Mouse (Mus musculus) mature B cell (primary cell): Measurements from ENCODE around the gene Emilin2.

Source experiments
- in situ Hi-C: fragments of 300-500 bp; cut with MboI; formaldehyde crosslinking; loops from 2 replicates; pipeline ENCODE4 v1.14.3; 2019

Gene Emilin2

DNA sequence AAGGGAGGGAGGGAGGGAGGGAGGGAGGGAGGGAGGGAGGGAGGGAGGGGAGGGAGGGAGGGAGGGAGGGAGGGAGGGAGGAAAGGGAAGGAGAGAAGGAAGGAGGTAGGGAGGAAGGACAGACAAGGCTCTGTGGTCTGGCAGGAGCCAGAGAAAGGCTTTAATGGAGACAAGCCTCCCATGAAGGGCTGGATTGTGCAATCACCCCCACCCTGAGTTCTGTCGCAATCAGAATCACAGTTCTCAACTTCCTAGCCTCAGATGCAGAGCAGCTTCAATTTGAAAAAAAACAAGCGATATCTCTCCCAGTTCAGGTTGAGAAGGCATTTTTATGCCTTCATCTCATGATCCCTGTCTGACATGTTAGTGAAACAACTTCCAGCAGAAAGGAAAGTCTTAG lies 11.4 kb downstream of the Emilin2 start:
- in situ Hi-C loops: no loop called here

DNA sequence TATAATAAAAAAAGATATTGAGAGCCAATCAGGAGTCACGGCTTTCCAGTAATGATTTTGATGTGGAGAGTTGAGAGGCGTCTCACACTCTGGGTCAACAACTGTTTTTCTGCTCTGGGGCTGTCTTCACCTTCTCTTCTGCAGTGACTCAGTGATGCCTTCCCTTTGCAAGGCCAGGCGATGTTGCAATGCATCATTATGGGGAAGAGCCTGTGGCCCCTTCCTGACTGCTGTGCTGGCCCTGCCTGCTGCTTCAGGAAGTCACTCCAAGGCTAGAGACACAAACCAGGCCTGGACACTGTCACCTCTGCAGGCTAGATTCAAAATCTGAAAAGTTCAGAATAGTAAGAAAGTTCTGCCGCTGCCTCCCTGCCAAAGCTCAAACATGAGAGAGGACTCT lies 11.9 kb downstream of the Emilin2 start:
- in situ Hi-C loops: no loop called here

DNA sequence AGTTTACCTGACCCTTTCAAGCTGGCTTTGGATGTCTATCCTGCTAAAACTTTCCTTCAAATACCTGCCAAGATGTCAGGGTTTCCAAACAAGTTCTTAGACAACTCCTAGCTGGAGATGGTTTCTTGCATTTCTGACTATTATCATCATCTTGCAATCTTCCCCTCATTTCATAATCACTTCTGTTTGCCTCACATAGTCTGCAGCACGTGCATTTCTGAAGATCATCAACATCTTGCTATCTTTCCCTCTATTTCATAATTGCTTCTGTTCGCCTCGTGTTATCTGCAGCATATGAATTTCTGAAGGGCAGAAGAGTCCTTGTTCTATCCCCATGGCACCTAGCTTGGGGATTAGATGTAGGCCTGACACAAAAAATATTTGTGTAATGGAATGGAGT lies 17.2 kb downstream of the Emilin2 start:
- in situ Hi-C loops: no loop called here

DNA sequence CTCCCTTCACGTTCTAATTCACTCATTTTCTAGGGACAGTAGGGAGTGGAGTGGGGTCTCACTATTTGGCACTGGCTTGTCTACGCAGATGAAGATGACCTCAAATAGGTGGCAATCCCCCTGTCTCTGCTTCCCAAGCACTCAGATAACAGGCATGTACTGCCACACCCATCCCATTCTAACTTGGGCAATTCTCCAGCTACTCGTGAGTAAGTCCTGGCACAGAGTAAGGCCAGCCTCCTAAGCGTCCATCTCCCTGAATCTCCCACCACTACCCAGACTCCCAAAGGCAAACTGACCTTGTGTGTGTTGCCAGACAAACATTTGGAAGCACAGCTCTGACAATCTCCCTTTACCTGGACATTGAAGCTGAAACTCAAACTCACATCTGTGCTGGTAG lies 18.9 kb downstream of the Emilin2 start:
- in situ Hi-C loops: no loop called here

DNA sequence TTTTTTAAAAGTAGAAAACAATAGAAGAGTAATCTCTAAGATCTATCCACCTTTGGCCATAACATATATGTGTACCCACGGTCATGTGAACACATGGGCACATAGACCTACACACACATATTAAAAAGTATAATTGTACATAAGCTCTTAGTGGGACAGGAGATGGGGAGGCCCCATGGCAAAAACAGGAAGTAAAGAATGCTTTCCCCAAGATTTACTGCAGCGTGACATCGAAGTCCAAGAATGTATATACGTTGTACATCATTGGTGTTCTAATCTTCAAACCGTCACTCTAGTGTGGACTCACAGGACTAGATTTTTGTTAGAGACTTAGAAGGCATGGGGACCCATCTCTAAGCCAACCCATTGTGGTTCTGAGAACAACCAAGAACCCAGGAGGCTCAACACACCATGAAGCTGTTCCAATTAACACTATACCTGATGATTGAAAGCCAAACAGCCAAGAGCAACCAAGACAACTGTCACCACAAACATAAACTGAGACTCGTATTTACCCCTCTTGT lies 19.8 kb downstream of the Emilin2 start:
- in situ Hi-C loops: no loop called here

DNA sequence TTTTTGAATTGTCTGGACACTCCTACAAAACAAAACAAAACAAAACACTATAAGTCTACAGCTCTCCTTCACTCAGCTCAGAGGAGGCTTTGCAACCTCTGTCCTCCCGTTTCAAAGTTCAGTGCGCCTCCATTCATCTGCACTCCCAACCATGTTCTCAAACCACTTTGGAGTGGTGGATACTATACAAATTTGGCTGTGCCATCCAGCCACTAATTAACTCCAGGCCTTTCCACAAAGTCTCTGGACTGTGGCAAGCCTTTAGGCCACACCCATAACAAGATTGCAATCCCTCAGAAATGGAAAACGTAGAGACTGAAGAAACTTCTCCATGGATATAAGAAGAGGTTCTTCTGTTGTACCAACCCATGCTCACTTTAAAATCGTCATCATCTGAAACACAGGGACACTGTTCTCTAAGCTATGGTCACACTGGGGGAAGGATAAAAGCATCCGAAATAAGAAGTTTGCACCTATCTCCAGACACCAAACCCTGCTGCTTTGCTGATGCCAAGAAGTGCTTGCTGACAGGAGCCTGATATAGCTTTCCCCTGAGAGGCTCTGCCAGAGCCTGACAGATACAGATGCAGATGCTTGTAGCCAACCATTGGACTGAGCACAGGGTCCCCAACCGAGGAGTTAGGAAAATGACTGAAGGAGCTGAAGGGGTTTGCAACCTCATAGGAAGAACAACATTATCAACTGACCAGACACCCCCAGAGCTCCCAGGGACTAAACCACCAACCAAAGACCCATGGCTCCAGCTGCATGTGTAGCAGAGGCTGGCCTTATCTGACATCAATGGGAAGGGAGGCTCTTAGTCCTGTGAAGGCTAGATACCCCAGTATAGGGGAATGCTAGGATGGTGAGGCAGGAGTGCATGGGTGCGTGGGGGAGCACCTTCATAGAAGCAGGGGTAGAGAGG lies 21.0 kb downstream of the Emilin2 start:
- in situ Hi-C loops: no loop called here

DNA sequence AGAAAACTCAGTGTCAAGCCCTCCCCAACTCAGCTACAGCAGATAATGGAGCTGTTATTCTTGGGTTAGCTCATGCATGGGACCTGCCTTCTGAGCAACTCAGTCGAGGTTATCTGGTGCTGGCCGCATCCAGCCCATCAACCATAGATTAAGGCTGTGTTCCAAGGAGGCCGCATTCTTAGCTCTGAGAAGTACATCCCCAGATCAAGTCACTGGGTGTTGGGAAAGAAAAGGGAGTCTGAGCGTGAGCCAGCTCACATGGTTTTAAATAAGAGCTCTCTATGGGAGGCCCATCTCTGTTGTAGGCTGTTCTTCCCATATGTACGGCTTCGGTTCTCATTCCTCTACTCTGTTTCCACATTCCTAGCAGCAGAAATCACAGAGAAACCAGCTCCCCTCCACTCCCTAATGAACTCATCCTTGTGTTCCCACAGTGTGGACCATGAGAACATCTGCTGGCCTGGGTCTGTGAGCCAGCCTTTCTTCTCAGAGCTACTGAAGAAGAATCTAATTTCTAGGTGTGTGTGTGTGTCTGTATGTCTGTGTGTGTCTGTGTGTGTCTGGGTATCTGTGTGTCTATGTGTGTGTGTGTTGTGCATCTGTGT lies 22.1 kb downstream of the Emilin2 start:
- in situ Hi-C loops: no loop called here

DNA sequence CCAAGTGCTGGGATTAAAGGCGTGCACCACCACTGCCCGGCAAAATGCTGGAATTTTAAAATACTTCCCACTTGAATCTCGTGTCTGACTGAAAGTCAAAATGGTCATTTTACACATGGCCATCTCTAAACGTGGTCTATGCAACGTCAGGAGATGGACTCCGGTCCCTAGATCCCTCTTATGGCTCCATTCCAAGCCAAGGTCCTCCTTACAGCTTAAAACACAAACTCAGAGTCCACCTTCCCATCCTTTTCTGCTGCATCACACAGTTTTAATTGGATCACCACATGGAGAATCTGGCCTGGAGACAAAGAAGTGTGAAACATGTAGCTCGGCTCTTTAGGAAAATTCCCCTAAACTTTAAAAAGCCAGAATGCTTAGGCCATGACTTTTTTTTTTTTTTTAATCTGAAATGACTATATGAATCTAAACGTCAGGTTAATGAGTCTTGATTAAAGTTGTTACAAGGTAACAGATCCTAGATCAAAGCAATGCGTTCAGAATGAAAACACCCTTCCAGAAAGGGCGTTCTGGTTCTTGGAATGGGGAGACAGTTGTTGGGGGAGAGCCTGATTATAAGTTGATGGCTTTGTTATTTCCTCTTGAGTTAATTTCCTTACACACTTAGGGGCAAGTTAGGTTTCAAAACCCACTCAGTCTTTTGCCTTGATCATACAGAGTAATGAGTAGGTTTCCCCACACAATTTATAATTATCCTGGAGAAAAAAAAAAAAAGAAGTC lies 22.8 kb downstream of the Emilin2 start:
- in situ Hi-C loops: no loop called here

DNA sequence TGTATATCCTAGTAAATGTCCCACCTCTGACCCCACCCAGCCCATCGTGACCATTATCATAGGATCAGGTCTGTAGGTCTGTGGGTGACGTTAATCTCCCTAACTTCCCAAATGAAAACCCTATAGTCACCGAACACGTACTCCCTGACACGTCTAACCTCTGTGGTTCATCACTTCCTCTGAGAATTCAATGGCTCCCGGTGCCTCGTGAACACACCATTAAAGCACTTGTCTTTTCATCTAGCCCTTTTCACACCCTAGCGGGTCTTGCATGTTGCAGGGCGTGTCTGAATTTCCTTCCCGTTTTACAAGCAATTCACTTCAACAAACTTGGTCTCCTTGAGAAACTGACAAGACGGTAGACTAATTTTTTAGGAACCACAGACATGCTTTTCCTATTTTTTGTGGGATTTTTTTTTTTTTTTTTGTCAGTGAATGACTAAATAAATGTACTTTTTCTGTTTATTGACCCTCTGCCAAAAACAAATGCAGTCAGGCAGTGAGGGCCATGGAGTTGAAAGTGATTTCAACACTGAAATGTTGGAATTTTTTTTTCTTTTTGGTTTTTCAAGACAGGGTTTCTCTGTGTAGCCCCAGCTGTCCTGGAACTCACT lies 23.5 kb downstream of the Emilin2 start:
- in situ Hi-C loops: no loop called here

DNA sequence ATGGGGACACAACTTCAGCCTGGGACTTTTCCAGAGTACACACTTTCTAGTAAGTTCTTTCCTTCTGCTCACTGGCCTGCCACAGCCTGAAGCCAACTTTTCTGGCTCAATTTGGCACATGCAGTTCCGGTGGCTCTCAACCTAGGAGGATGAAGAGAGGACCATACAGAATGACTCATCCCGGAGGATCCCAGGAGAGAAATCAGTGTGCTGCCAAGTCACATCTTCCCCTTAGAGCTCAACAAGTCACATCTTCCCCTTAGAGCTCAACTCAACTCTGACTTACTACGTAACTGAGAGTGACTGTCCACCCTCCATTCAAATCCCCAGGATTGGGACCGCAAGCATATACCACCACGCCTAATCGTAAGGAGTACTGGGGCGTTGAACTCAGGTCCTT lies 24.2 kb downstream of the Emilin2 start:
- in situ Hi-C loops: no loop called here

DNA sequence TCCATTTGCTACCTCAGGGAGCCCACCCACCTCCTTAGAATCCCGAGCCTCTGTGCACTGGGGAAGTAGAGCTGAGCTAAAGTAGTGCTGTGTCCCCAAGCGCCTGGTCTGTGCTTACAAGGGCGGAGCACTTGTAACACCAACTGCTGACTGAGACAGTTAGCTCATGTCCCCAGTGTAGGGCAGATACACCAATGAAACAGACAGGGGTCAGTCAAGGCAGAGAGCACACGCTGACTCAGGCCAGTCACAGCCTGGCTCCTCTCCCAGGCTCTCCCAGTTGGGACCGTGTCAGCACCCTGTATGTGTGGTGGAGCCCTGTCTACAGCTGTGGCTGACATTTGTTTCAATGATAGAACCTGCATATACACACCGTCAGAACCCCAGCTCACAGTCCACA lies 25.8 kb downstream of the Emilin2 start:
- in situ Hi-C loops: no loop called here

DNA sequence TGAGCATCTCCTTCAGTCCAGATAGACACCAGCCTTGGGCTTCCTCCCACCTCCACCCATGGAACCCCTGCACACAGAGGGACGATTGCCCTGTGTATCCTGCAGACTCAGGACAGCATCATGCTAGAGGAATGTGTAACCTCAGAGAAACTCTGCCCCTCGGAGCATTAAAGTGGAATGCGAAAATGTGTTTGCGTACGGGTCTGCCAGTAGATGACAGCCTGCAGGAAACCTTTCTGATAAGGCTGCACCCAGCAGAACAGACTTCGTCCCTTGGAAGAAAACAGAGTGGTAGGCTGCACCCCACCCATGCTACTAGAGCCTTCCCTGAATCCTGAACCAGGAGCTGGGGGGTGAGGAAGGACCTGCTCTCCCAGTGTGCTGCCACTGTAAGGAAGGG lies 26.9 kb downstream of the Emilin2 start:
- in situ Hi-C loops: no loop called here

DNA sequence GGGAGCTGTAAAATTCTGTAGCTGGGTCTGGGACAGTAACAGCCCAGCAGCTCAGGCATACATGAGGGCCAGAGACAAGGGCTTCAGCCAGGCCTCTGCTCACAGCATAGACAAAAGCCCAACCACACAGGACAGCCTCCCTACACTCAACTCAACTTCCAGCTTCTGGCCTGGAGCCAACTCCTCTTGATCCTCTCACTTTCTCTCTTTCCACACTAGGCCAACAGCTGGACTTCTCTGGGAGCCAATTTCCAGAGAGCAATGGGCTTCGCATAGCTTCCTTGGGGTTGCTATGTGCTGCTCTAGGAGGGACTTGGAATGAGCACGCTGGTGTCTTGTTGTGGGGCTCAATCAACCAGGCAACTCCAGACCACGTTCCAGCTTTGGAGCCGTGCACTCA lies 28.5 kb downstream of the Emilin2 start:
- in situ Hi-C loops: no loop called here

DNA sequence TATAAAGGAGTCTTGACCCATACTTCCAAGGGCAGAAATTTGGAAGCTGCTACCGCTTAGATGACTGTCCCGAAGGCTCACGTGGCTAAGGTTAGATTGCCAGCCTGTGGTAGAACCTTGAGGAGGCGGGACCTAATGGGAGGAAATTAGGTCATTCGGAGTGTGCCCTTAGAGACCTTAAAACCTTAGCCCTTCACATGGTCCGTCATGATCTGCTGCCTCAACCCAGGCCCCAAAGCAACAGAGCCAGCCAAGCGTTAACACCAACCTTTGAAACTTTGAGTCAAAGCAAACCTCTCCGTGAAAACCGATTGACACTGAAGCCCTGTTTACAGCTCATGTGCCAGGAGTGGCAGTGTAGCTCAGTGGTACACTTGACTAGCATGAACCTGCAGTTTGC lies 29.1 kb downstream of the Emilin2 start:
- in situ Hi-C loops: no loop called here

DNA sequence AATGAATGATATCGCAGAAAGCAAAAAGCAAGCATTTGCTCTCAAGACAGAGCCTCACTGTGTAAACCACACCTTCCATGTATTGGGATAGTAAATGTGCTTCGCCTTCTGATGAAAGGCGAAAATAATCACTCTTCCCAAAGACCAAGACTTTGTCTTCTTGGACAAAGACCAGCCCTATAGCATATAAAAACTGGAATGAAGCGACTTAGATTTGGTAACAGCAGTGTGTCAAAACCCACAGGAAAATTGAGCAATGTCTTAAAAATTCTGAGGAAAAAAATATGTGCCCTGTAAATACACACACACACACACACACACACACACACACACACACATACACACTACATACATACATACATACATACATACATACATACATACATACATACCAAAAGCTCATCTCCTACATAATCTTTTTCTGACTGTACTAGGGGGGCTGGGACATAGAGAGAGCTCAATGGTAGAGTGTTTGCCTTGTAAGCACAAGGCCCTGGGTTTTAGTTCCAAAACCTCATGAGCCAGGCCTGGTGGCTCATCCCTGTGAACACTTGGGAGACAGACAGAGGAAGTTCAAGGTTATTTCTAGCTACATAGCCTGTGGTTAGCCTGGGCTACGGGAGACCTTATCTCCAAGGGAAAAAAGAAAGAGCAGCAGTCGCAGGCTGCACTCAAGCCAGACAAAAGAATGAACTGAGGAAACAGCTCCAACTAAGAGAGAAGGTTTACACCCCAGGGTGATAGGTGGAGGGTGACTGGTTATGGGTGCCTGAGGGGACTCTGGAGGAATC lies 33.9 kb downstream of the Emilin2 start:
- in situ Hi-C loops: no loop called here

DNA sequence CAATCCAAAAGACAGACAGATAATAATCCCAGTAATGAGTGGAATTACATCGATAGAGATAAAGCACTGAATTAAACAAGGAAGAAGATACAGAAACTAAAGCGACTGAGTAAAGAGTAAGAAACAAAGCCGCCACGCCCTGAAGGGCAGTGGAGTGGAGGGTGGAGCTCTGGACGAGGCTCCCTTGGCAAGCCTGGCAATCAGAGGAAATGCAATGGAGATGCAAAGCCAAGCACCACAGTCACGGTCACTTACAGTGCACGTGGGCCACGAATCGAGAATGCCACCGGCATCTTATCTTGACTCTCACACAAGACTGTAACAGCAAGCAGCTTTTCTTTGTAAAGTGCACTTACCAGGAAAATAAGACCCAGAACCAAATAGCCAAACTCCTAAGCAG lies 35.0 kb downstream of the Emilin2 start:
- in situ Hi-C loops: no loop called here

DNA sequence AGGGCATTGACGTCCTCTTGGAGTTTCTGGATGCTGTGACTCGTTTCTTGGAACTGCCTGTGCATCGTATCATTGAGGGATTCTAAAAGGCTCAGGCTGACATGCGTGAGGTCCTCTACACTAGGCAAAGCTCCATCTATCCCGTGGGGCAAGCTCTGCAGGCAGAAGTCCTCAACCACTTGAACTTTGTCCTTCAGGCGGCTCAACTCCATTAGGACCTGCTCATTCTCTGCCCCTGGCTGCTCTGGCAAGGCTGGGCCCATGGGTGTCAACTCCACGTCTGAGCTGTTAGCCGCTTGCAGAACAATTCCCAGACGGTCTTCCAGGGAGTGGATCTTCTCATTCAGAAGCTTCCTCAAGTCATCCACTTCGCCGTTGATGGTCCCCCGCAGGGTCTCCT lies 37.9 kb downstream of the Emilin2 start:
- in situ Hi-C loops: no loop called here

DNA sequence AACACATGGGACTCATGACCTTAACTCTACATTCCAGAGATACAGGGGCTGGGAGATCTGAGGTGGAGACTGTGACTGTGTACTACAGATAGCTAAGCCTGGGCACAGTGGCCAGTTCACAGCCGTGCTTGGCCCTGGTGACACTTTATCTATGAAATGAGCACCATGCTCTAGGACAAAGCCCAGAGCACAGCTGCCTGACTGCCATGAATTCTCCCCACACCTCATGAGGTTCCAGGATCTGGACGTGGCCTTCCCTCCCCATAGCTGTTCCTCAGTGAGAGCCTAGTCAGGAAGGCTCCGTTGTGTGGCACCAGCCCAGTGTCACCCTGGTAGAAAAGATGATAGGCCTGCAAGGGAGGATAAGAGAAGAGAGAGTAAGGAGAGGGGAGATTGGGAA lies 43.2 kb downstream of the Emilin2 start:
- in situ Hi-C loops: no loop called here

DNA sequence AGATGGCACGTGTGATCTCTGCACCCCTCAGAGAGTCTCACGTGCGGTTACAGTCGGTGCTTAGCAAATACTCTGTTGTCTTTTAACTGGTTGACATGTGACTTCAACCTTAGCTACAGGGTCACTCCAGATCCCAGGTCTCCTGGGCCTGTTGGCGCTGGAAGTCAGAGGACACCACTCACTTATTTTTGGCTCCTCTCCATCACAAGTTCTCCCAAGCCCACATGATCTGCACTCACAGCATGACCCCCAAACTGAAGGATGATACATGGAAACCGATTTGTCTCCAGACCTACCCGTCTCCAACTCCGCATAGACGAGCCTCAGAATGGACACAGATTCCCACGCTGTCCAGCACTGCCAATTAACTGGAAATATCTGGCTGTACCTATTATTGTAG lies 43.6 kb downstream of the Emilin2 start:
- in situ Hi-C loops: no loop called here

DNA sequence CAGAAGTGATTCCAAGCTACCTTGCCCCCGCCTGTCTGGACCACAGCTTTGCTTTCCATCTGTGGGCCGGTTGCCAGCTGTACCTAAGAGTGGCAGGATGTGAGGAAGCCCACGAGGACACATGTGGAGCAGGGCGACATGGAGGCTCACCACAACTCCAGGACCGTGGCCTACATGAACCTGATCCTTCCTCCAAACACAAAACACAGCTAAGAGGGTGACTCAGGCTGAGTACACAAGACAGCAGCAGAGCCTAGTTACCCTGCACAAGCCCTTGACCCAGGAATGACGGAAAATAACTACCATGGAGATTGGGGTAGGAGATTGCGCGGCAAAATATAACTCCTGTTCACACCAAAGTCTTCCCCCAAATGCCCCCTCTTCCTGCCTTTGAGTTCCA lies 44.4 kb downstream of the Emilin2 start:
- in situ Hi-C loops: no loop called here

DNA sequence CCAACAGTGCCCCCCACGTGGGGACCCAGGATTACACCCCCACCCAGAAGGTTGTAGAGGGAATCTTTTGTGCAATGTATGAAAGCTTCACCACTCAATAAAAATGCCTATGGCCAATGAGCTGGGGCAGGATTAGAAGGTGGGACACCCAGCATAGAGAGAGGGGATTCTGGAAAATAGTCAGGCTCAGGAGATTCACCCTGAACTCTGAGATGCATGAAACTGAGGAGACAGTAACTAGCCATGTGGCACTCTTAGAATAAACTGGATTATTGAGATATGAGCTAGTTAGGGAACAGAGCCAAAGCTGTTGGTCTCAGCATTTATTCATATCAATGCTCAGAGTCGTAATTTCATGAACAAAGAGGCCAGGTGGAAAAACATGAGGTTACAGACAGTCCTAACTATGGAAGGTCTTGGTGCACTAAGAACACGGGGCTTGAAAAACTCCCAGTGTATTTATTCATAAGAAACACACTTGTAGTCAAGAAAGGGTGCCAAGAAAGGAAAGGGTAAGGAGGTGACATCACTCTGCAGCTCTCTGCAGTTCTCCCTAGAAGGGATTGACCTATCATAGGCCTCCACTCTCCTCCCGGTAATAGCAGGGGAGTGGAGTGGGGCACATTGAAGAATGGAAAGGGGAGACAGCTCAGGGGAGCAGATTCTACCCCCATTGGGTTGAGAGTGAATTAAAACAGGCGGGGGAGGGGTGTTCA lies 46.3 kb downstream of the Emilin2 start:
- in situ Hi-C loops: no loop called here
